Mouse (Mus musculus) CH12.LX (cell line): ENCODE measurements around the gene Rgs4. TPM values are rescaled to one million over a fixed set of nuclear protein-coding genes. Genes with fewer than 3 reads are reported as not detected.

Experiments used
- DNase-seq: peaks from one replicate; pipeline ENCODE4 v3.0.0-alpha.2; 2013; ENCODE audit errors: extremely low read depth
- H3K27ac ChIP-seq: 2 replicates; pipeline ENCODE4 v1.5.1; 2012; ENCODE audit warnings: low read depth, mild to moderate bottlenecking, control low read depth, moderate library complexity; ENCODE audit not compliant: insufficient read depth
- H3K27me3 ChIP-seq: replicated peaks from 2 replicates; pipeline ENCODE3; 2012; ENCODE audit warnings: inconsistent platforms
- H3K36me3 ChIP-seq, 2 experiments: replicated peaks in 1 of 2; 2 replicates each; pipeline versions ENCODE3 to v1.6.1; 2012; ENCODE audit warnings: inconsistent platforms in 1 of 2, low read length in 1 of 2, mild to moderate bottlenecking in 1 of 2, mixed read lengths in 1 of 2, moderate library complexity in 1 of 2; ENCODE audit not compliant: control insufficient read depth in 1 of 2, insufficient read depth in 1 of 2
- H3K4me1 ChIP-seq, 2 experiments: 2 replicates each; pipeline ENCODE4 v1.6.1; 2012; ENCODE audit warnings: inconsistent platforms in 1 of 2, moderate library complexity in 1 of 2; ENCODE audit not compliant: insufficient read depth in 2 of 2, control insufficient read depth in 1 of 2
- H3K4me2 ChIP-seq: 2 replicates; pipeline ENCODE4 v1.6.1; 2012; ENCODE audit warnings: low read depth, mild to moderate bottlenecking, control low read depth; ENCODE audit not compliant: poor library complexity, insufficient read depth, severe bottlenecking
- H3K4me3 ChIP-seq, 3 experiments: fragments of 150-350 bp in 1 of 3; sonication (generic) in 1 of 3; replicated peaks in 1 of 3; 2 replicates each; pipeline versions ENCODE3 to v1.5.1; 2011 to 2012; ENCODE audit warnings: low read depth in 2 of 3, low read length in 2 of 3, mild to moderate bottlenecking in 2 of 3, moderate library complexity in 2 of 3, control low read depth in 1 of 3, improper control_type of control experiment in 1 of 3, inconsistent platforms in 1 of 3, mixed read lengths in 1 of 3; ENCODE audit not compliant: poor library complexity in 1 of 3
- H3K79me2 ChIP-seq: replicated peaks from 2 replicates; pipeline ENCODE4 v1.6.1; 2012; ENCODE audit warnings: mild to moderate bottlenecking, moderate library complexity; ENCODE audit not compliant: control insufficient read depth, poor library complexity, insufficient read depth, severe bottlenecking; ENCODE audit errors: extremely low read depth
- H3K9ac ChIP-seq: 2 replicates; pipeline ENCODE4 v1.6.1; 2012; ENCODE audit warnings: low read depth, mild to moderate bottlenecking, control low read depth, moderate library complexity; ENCODE audit not compliant: insufficient read depth
- H3K9me3 ChIP-seq: replicated peaks from 2 replicates; pipeline ENCODE3; 2012; ENCODE audit warnings: low read length, inconsistent platforms, mixed read lengths
- CHD2 ChIP-seq: IDR thresholded peaks from 2 replicates; pipeline ENCODE4 v1.6.1; 2011; ENCODE audit warnings: low read length, improper control_type of control experiment
- CTCF ChIP-seq, 2 experiments: IDR thresholded peaks in 1 of 2; conservative IDR thresholded peaks in 1 of 2; 2 replicates each; pipeline ENCODE4 v1.5.1; 2011 to 2012; ENCODE audit warnings: low read depth in 2 of 2, low read length in 2 of 2, improper control_type of control experiment in 1 of 2, inconsistent platforms in 1 of 2, mild to moderate bottlenecking in 1 of 2, moderate library complexity in 1 of 2
- E2F4 ChIP-seq: IDR thresholded peaks from 2 replicates; pipeline ENCODE4 v1.6.1; 2011; ENCODE audit warnings: low read depth, low read length, improper control_type of control experiment; ENCODE audit not compliant: insufficient replicate concordance
- ELF1 ChIP-seq: IDR thresholded peaks from 2 replicates; pipeline ENCODE4 v1.6.1; 2014; ENCODE audit warnings: low read depth, mild to moderate bottlenecking, inconsistent platforms, low read length, improper control_type of control experiment
- EP300 ChIP-seq: IDR thresholded peaks from 2 replicates; pipeline ENCODE4 v1.6.1; 2011; ENCODE audit warnings: low read length, improper control_type of control experiment
- ETS1 ChIP-seq: conservative IDR thresholded peaks from 2 replicates; pipeline ENCODE4 v1.6.1; 2012; ENCODE audit warnings: low read depth, mild to moderate bottlenecking, inconsistent platforms, low read length, improper control_type of control experiment, moderate library complexity
- GABPA ChIP-seq: IDR thresholded peaks from 2 replicates; pipeline ENCODE4 v1.6.1; 2012; ENCODE audit warnings: low read depth, low read length, improper control_type of control experiment, inconsistent platforms; ENCODE audit not compliant: insufficient replicate concordance
- HCFC1 ChIP-seq: IDR thresholded peaks from 2 replicates; pipeline ENCODE4 v1.6.1; 2012; ENCODE audit warnings: low read depth, mild to moderate bottlenecking, inconsistent platforms, low read length, improper control_type of control experiment
- IRF4 ChIP-seq: IDR thresholded peaks from 2 replicates; pipeline ENCODE4 v1.6.1; 2014; ENCODE audit warnings: low read depth, mild to moderate bottlenecking, inconsistent platforms, low read length, improper control_type of control experiment
- JUN ChIP-seq: IDR thresholded peaks from 2 replicates; pipeline ENCODE4 v1.6.1; 2011; ENCODE audit warnings: low read depth, mild to moderate bottlenecking, low read length, improper control_type of control experiment, moderate library complexity; ENCODE audit not compliant: insufficient read depth
- JUND ChIP-seq: conservative IDR thresholded peaks from 2 replicates; pipeline ENCODE4 v1.6.1; 2011; ENCODE audit warnings: low read depth, low read length, improper control_type of control experiment
- KAT2A ChIP-seq: IDR thresholded peaks from 2 replicates; pipeline ENCODE4 v1.6.1; 2012; ENCODE audit warnings: low read length, improper control_type of control experiment, inconsistent platforms; ENCODE audit not compliant: insufficient replicate concordance
- MAFK ChIP-seq: IDR thresholded peaks from 2 replicates; pipeline ENCODE4 v1.6.1; 2011; ENCODE audit warnings: low read length, improper control_type of control experiment; ENCODE audit not compliant: insufficient replicate concordance
- MAX ChIP-seq: IDR thresholded peaks from 2 replicates; pipeline ENCODE4 v1.6.1; 2011; ENCODE audit warnings: low read length, improper control_type of control experiment
- MAZ ChIP-seq: IDR thresholded peaks from 2 replicates; pipeline ENCODE4 v1.6.1; 2012; ENCODE audit warnings: low read depth, mild to moderate bottlenecking, inconsistent platforms, low read length, improper control_type of control experiment, moderate library complexity
- MYC ChIP-seq: IDR thresholded peaks from 2 replicates; pipeline ENCODE4 v1.6.1; 2011; ENCODE audit warnings: low read depth, mild to moderate bottlenecking, improper control_type of control experiment, low read length
- NELFE ChIP-seq: IDR thresholded peaks from 2 replicates; pipeline ENCODE4 v1.6.1; 2011; ENCODE audit warnings: low read depth, low read length, improper control_type of control experiment
- NRF1 ChIP-seq: IDR thresholded peaks from 2 replicates; pipeline ENCODE4 v1.6.1; 2014; ENCODE audit warnings: low read depth, mild to moderate bottlenecking, inconsistent platforms, low read length, improper control_type of control experiment, moderate library complexity
- POLR2A ChIP-seq: IDR thresholded peaks from 2 replicates; pipeline ENCODE4 v1.6.1; 2011; ENCODE audit warnings: low read depth, mild to moderate bottlenecking, improper control_type of control experiment, low read length
- POLR2AphosphoS2 ChIP-seq: IDR thresholded peaks from 2 replicates; pipeline ENCODE4 v1.6.1; 2011; ENCODE audit warnings: low read depth, low read length, improper control_type of control experiment
- RAD21 ChIP-seq: IDR thresholded peaks from 2 replicates; pipeline ENCODE4 v1.6.1; 2011; ENCODE audit warnings: low read depth, mild to moderate bottlenecking, low read length, improper control_type of control experiment, moderate library complexity
- RCOR1 ChIP-seq: conservative IDR thresholded peaks from 2 replicates; pipeline ENCODE4 v1.6.1; 2012; ENCODE audit warnings: low read depth, mild to moderate bottlenecking, inconsistent platforms, low read length, improper control_type of control experiment
- SIN3A ChIP-seq: IDR thresholded peaks from 2 replicates; pipeline ENCODE4 v1.6.1; 2012; ENCODE audit warnings: low read length, improper control_type of control experiment, inconsistent platforms
- UBTF ChIP-seq: IDR thresholded peaks from 2 replicates; pipeline ENCODE4 v1.6.1; 2012; ENCODE audit warnings: low read depth, mild to moderate bottlenecking, inconsistent platforms, low read length, improper control_type of control experiment, moderate library complexity
- USF1 ChIP-seq: IDR thresholded peaks from 2 replicates; pipeline ENCODE4 v1.6.1; 2014; ENCODE audit warnings: low read depth, mild to moderate bottlenecking, inconsistent platforms, low read length, improper control_type of control experiment
- ZC3H11A ChIP-seq: IDR thresholded peaks from 2 replicates; pipeline ENCODE4 v1.6.1; 2012; ENCODE audit warnings: low read depth, mild to moderate bottlenecking, inconsistent platforms, low read length, improper control_type of control experiment
- ZKSCAN1 ChIP-seq: IDR thresholded peaks from 2 replicates; pipeline ENCODE4 v1.6.1; 2012; ENCODE audit warnings: low read depth, inconsistent platforms, low read length, improper control_type of control experiment, borderline replicate concordance
- ZMIZ1 ChIP-seq: IDR thresholded peaks from 2 replicates; pipeline ENCODE4 v1.6.1; 2012; ENCODE audit warnings: low read depth, mild to moderate bottlenecking, inconsistent platforms, low read length, improper control_type of control experiment
- dilution Hi-C: fragments of 300-500 bp; cut with MboI; formaldehyde crosslinking; loops from 2 replicates; pipeline ENCODE4 v1.14.3; 2020; ENCODE audit warnings: low sequenced_read_pairs; ENCODE audit not compliant: extremely low pct_unique_long_range_greater_than_20kb, extremely low pct_ligation_motif_present
- in situ Hi-C: fragments of 300-500 bp; cut with MboI; formaldehyde crosslinking; loops from 3 replicates; pipeline ENCODE4 v1.14.3; 2019; ENCODE audit warnings: low sequenced_read_pairs, low pct_ligation_motif_present, low pct_unique_long_range_greater_than_20kb, mixed read lengths
- polyA plus RNA-seq: library from polyadenylated mRNA; unstranded; fragments of >175 nt; gene quantifications from 2 replicates; pipeline ENCODE4 v1.2.1, GENCODE M21; 2012; ENCODE audit warnings: low read depth; ENCODE audit not compliant: insufficient read length
- total RNA-seq, 2 experiments: library from RNA; depleted of rRNA; stranded (reverse); fragments of 300-350 nt in 1 of 2; fragments of >200 nt in 1 of 2; gene quantifications; 2 replicates each; pipeline ENCODE4 v1.2.3; 2012 to 2014

The Rgs4 gene
- total and polyA plus RNA-seq, 3 experiments = not detected

DNA sequence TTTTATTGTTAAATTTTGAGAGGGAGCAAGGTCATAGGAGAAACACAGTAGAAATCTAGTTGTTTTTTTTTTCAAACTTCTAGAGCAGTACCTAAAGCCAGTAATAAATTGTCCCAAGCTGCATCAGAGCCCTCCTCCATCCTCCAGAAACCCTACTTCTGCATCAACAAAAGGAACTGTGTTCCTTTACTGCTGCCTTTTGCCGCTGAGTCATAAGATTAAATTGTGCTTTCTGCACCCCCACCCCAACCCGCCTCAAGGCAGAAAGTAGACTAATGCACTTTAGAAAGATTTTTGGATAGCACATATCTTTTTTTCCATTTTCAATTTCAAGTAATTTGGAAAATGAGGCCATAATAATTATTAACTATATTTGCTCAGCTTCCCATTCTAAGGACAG, 15.1 kb upstream of the Rgs4 start:
- no peaks in the 10 kb centered on the region for H3K79me2 ChIP-seq
- H3K4me3 ChIP-seq = no peak overlapping the region
- DNase-seq = no peak
- TF ChIP-seq SIN3A (no peak), JUND (no peak), KAT2A (no peak), MYC (no peak), RCOR1 (no peak), EP300 (no peak), MAZ (no peak), POLR2A (no peak), GABPA (no peak), E2F4 (no peak), RAD21 (no peak), ZMIZ1 (no peak), USF1 (no peak), CTCF (conservative IDR thresholded peaks at IDR 0.05 in 1 of 2, IDR thresholded peaks at IDR 0.05 in 1 of 2; ENCODE audit: low read depth in 2 of 2, low read length in 2 of 2) (no peak)
- TF ChIP-seq, all 38 proteins: peak for 0
- Histone ChIP-seq H3K27me3 (peaks cover 9% of the 10 kb centered on the region), H3K9me3 (no peaks in the 10 kb centered on the region), H3K4me2 (no peak overlapping the region), H3K4me1 (peaks cover 0 to 9% of the 10 kb centered on the region in 2 experiments; a peak in 2 of 4 replicates), H3K27ac (no peak overlapping the region), H3K36me3 (no peaks in the 10 kb centered on the region), H3K9ac (no peak overlapping the region)
- in situ Hi-C loops (no loop called here), dilution Hi-C loops (no loop called here)

DNA sequence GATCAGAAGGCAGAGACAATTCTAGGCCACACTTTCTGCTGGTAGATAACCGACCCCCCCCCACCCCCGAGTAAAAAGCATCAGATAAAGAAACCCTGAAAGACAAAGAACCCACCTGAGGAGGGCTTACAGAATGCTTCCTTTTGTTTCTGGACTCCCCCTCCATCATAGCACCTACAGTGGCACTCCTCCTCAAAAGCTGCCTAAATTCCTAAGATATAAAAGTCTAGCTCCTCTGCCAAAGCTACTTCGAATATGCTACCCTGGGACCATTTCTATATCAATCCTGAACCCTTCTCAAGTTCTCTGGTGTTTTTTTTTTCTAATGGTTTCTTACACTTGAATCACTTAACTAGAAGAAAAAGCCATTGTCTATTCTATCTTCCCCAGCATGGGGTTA, 9.1 kb upstream of the Rgs4 start:
- Histone ChIP-seq H3K4me1 (peaks cover 0 to 9% of the 10 kb centered on the region in 2 experiments; a peak in 2 of 4 replicates), H3K9me3 (no peaks in the 10 kb centered on the region), H3K4me3 (no peak overlapping the region), H3K27me3 (peaks cover 12% of the 10 kb centered on the region), H3K36me3 (no peaks in the 10 kb centered on the region), H3K4me2 (no peak overlapping the region; the same call in 1 of the 2 replicates), H3K27ac (no peak overlapping the region), H3K9ac (no peak overlapping the region), H3K79me2 (no peaks in the 10 kb centered on the region)
- no peak for DNase-seq
- in situ Hi-C loops = no loop called here
- TF ChIP-seq JUN = no peak
- no peak for TF ChIP-seq NELFE
- dilution Hi-C loops = no loop called here

DNA sequence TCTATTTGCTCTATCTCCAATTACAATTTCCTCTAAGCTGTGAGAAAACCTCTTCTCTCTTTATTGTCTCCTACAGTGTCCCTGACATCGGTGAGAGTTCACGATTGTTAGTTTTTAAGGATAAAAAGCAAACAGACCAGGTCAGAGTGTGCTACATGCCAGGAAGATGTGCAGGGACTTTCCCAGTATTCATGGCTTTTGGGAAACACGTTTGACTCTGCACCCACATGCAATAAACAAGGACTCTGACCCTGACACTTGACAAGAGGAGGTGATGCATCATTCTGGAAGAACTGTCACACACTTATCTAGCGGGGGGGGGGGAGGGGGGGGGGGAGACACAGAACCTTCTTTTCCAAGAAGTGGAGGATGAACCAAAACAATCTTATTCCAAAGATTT, 5.0 kb upstream of the Rgs4 start:
- Histone ChIP-seq H3K4me2 (no peak overlapping the region), H3K9me3 (no peaks in the 10 kb centered on the region), H3K27ac (no peak overlapping the region), H3K9ac (no peak overlapping the region), H3K79me2 (no peaks in the 10 kb centered on the region), H3K4me1 (no peaks in the 10 kb centered on the region), H3K4me3 (no peak overlapping the region), H3K27me3 (peaks cover 35% of the 10 kb centered on the region), H3K36me3 (no peaks in the 10 kb centered on the region)
- dilution Hi-C loops (no loop called here), in situ Hi-C loops (no loop called here)
- DNase-seq = no peak
- TF ChIP-seq ELF1 = no peak
- TF ChIP-seq MAX = no peak
- TF ChIP-seq HCFC1 = no peak
- no peak for TF ChIP-seq CTCF (conservative IDR thresholded peaks at IDR 0.05 in 1 of 2, IDR thresholded peaks at IDR 0.05 in 1 of 2; ENCODE audit: low read depth in 2 of 2, low read length in 2 of 2)
- no peak for TF ChIP-seq CHD2
- TF ChIP-seq MAZ = no peak
- no peak for TF ChIP-seq NRF1
- TF ChIP-seq IRF4 = no peak
- TF ChIP-seq POLR2AphosphoS2 = no peak
- no peak for TF ChIP-seq UBTF
- TF ChIP-seq ETS1 = no peak
- TF ChIP-seq ZKSCAN1 = no peak
- TF ChIP-seq RAD21 = no peak
- no peak for TF ChIP-seq ZC3H11A
- no peak for TF ChIP-seq KAT2A
- no peak for TF ChIP-seq JUN
- no peak for TF ChIP-seq USF1
- no peak for TF ChIP-seq MAFK
